Mouse (Mus musculus): ENCODE data around the gene Wdr72. TPM values are rescaled to one million over a fixed set of nuclear protein-coding genes. Genes with fewer than 3 reads are reported as not detected.

The Wdr72 gene
- not detected for polyA plus RNA-seq (2014; fragmentation: Illumina TruSeq; extraction: RNeasy Lipid Tissue Mini Kit (QIAGEN cat#74804); ENCODE audit: low replicate concordance)

DNA sequence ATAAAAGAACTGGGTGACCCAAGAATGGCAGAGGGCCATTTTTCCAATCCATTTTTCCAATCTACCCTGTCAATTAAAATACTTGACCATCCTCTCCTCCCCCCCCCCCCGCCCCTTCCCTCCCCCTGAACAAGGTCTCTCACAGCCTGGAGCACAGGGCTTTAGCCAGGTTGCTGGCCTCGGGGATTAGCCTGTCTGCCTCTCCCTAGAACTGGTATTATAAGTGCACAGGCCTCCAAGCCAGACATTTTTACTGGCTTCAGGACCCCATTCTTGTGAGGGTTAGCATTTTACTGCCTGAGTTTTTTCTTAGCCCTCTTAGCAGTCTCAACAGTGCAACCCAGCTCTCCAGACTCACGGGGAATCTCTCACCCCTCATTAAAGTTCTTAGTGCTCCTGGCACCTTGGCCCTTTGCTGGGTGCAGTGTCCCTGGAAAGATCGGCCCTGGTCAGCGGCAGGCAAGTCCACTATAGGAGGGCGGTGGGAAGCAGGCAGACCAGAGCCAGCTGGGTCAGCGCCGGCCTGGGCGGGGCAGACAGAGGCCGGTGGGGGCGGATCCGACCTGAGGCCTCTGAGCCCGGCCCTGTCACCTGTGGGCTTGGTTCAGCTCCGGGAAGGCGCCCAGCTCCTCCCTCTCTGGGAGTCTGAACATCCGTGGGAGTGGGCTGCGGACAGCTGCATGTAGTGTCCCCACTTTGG is at the start of gene Wdr72:
TSS of gene Wdr72 (plus strand) at position 596 of the 700 bp plus-strand sequence.

Other genes starting within 250 kb of the Wdr72 start
- 0.07 TPM for gene Unc13c, start 141.4 kb upstream of the Wdr72 start, polyA plus RNA-seq (2014; fragmentation: Illumina TruSeq; extraction: RNeasy Lipid Tissue Mini Kit (QIAGEN cat#74804); ENCODE audit: low replicate concordance)

Data from small intestine, adult 10 weeks (tissue).